Mouse (Mus musculus): ENCODE measurements at regions not wholly inside any gene's neighbourhood (a gene's known extent, or its start where the extent isn't known, plus 50 kb on each side); places are given as distances from the start of the nearest gene placed in this dataset.

DNA sequence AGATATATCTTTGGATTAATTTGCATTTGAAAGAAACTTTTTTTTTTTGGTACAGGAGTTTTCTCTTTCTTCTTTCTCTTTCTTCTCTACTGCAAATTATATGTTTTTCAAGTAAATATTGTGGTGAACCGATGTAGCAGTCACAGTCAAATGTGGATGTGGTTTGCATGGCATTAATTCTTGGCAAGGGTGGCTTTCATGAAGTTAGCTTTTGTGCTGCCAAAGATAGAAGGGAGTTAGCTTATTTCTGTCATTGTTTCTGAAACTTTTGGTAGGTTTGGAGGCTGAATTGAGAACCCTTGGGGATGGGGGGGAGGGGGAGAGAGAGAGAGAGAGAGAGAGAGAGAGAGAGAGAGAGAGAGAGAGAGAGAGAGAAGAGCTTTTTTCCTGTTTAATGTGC, 166.1 kb upstream of the Ubash3b start:
- TF ChIP-seq CTCF (IDR thresholded peaks at IDR 0.05; ENCODE audit: extremely low read depth, insufficient read length, insufficient replicate concordance, low read depth, low read length) (no peak), POLR2A (IDR thresholded peaks at IDR 0.05; ENCODE audit: low read depth, low read length) (no peak)
